Mouse (Mus musculus) adrenal gland, postnatal 25 days (tissue): ENCODE data around the gene 1110051M20Rik. TPM values are rescaled to one million over a fixed set of nuclear protein-coding genes. Genes with fewer than 3 reads are reported as not detected.

Experiments
- DNase-seq: peaks from one replicate; pipeline ENCODE4 v3.0.0; 2021; ENCODE audit warnings: mixed read lengths
- total RNA-seq: library from RNA; stranded (reverse); gene quantifications from 2 replicates; pipeline ENCODE4 v1.2.3, GENCODE M21; 2021

1110051M20Rik gene
- total RNA-seq, 1 experiment from 2014 or later = 20.7 TPM

- DNase-seq = no peak
Observed at GRCm38 (mm10) chr2:91301836-91302235, 142.7 kb downstream of the 1110051M20Rik start.

GRCm38 (mm10) chr2:91300784-91301183, 143.7 kb downstream of the 1110051M20Rik start:
- DNase-seq = no peak

- peak; percentile 45 for DNase-seq
Observed at GRCm38 (mm10) chr2:91299156-91299555, 145.3 kb downstream of the 1110051M20Rik start.

GRCm38 (mm10) chr2:91295895-91296294, 148.6 kb downstream of the 1110051M20Rik start:
- no peak for DNase-seq

- no peak for DNase-seq
Observed at GRCm38 (mm10) chr2:91294226-91294625, 150.3 kb downstream of the 1110051M20Rik start.

GRCm38 (mm10) chr2:91291197-91292007, 153.1 kb downstream of the 1110051M20Rik start:
- peak; percentile 56 for DNase-seq

- no peak for DNase-seq
Observed at GRCm38 (mm10) chr2:91287563-91287962, 156.9 kb downstream of the 1110051M20Rik start.

GRCm38 (mm10) chr2:91285885-91286505, 158.5 kb downstream of the 1110051M20Rik start:
- DNase-seq = peak; percentile 84

- DNase-seq = no peak
Observed at GRCm38 (mm10) chr2:91284375-91285199, 159.9 kb downstream of the 1110051M20Rik start.

- DNase-seq = no peak
Observed at GRCm38 (mm10) chr2:91283972-91284371, 160.5 kb downstream of the 1110051M20Rik start.

- no peak for DNase-seq
Observed at GRCm38 (mm10) chr2:91281366-91281765, 163.1 kb downstream of the 1110051M20Rik start.

GRCm38 (mm10) chr2:91279372-91279755, 165.1 kb downstream of the 1110051M20Rik start:
- no peak for DNase-seq

- DNase-seq = peak; percentile 57
Observed at GRCm38 (mm10) chr2:91278749-91279371, 165.6 kb downstream of the 1110051M20Rik start.

GRCm38 (mm10) chr2:91269687-91270133, 174.8 kb downstream of the 1110051M20Rik start:
- DNase-seq = no peak

- no peak for DNase-seq
Observed at GRCm38 (mm10) chr2:91268706-91269105, 175.8 kb downstream of the 1110051M20Rik start.

- DNase-seq = no peak
Observed at GRCm38 (mm10) chr2:91268042-91268441, 176.5 kb downstream of the 1110051M20Rik start.

- peak; percentile 97 for DNase-seq
Observed at GRCm38 (mm10) chr2:91264711-91265681, 179.5 kb downstream of the 1110051M20Rik start, which contains the start of gene Arfgap2. Gene Arfgap2 (plus strand): TSS chr2:91264974.

- DNase-seq = no peak
Observed at GRCm38 (mm10) chr2:91263692-91264660, 180.5 kb downstream of the 1110051M20Rik start.

- DNase-seq = no peak
Observed at GRCm38 (mm10) chr2:91259493-91259892, 185.0 kb downstream of the 1110051M20Rik start.
